Mouse (Mus musculus): ENCODE results near the gene Rpl9. TPM values are rescaled to one million over a fixed set of nuclear protein-coding genes. Genes with fewer than 3 reads are reported as not detected.

Gene Rpl9
- 714 and 748 TPM in 2 replicates for polyA plus RNA-seq (2015; fragmentation: Nextera tagmentation; extraction: Ambion mirVana)

DNA sequence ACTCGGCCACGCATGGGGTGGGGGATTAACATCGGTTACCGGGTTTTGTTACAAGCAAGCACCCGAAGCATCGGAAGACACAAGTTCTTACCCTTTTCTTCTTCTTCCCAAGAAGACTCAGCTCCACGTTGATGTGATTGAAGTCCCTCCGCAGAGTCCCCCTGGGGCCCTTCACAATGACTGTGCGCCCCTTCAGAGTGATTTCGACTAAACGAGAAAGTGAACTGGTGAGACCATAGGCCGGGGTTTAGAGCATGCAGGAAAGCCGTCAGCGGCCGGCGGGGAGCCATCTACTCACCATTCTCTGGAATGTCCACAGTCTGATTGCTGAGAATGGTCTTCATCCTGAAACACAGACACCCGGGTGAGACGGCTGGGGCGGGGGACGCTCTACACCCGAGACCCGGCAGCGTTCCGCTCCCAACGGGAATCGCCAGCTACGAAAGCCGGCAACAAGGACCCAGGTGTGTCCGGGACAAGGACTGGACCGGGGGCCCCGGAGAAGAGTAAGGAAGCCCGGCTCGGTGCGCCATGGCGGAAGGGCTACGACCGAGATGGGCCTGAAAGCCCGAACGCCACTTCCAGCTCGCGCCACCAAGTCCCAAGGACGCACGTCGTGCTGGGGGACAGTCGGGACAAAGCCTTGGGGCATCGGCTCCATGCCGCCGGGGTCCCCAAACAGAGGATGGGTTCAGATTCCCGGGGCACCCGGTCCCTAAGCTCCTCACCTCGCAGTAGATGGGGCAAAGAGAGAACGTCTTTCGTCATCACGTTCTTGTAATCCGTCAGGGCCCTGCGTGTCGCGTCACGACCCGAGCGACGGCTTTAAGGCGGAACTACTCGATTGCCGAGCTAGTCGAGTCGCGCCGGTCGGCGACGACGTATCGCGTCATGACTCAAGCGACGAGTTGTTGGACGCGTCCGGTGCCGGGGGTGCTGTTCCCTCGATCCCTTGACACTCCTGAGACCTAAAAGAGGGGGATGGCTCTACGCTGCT lies at the start of gene Rpl9, which contains the start of gene Lias:
Gene Rpl9 (minus strand): TSS at position 797 of the 997 bp plus-strand sequence.
Gene Lias (plus strand): TSS at position 850 of the 997 bp plus-strand sequence.

GRCm38 (mm10) chr5:65435806-65436561 lies 44.7 kb upstream of the Rpl9 start, which contains the start of gene Ugdh:
Gene Ugdh (minus strand): TSS chr5:65435949.

DNA sequence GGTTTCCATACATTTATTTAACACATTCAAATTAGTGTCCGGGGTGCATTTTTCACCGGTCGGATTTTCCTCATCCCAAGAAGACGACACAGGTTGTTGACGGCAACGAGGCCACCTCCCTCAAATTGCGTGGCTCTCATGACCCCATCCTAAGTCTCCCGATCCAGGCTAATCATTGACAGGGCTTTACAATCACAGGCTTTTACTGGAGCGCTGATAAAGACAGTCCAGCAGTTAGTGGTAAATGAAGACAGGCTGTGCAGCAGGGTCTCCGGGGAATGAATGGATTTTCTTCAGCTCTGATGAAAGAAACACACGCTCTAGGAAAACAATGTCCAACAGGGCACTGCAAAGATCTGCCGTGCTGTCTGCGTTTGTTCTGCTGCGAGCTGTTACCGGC lies 43.1 kb downstream of the Rpl9 start, which contains the start of gene Klb:
Gene Klb (plus strand): TSS at position 147 of the 400 bp plus-strand sequence.

Other genes starting within 250 kb of the Rpl9 start
- 2.3 and 2.5 TPM in 2 replicates for gene Wdr19, start 191.7 kb downstream of the Rpl9 start, polyA plus RNA-seq (2015; fragmentation: Nextera tagmentation; extraction: Ambion mirVana)
- 36.4 and 40.4 TPM in 2 replicates for gene Rfc1, start 55.8 kb downstream of the Rpl9 start, polyA plus RNA-seq (2015; fragmentation: Nextera tagmentation; extraction: Ambion mirVana)
- gene Klb, start 43.1 kb downstream of the Rpl9 start, polyA plus RNA-seq (2015; fragmentation: Nextera tagmentation; extraction: Ambion mirVana), result 1.5 and 8.5 TPM in 2 replicates
- 76.7 and 81.1 TPM in 2 replicates for gene Lias, start 53 bp upstream of the Rpl9 start, polyA plus RNA-seq (2015; fragmentation: Nextera tagmentation; extraction: Ambion mirVana)
- 32.7 and 48.7 TPM in 2 replicates for gene Ugdh, start 44.5 kb upstream of the Rpl9 start, polyA plus RNA-seq (2015; fragmentation: Nextera tagmentation; extraction: Ambion mirVana)
- gene Gm43552, start 101.4 kb upstream of the Rpl9 start, polyA plus RNA-seq (2015; fragmentation: Nextera tagmentation; extraction: Ambion mirVana), result not detected in 2 replicates
- 111 and 135 TPM in 2 replicates for gene Smim14, start 145.7 kb upstream of the Rpl9 start, polyA plus RNA-seq (2015; fragmentation: Nextera tagmentation; extraction: Ambion mirVana)
- gene Ube2k, start 145.8 kb upstream of the Rpl9 start, polyA plus RNA-seq (2015; fragmentation: Nextera tagmentation; extraction: Ambion mirVana), result 101 and 128 TPM in 2 replicates

Measured in skeletal muscle tissue, postnatal 0 days (tissue).